Mouse (Mus musculus) myocyte (in vitro differentiated cells): ENCODE results near the gene Cpn2. TPM values are rescaled to one million over a fixed set of nuclear protein-coding genes. Genes with fewer than 3 reads are reported as not detected.

Source experiments
- H3K27me3 ChIP-seq: one replicate; pipeline ENCODE4 v1.6.1; 2011; ENCODE audit not compliant: control insufficient read depth, insufficient read depth, insufficient read length
- H3K36me3 ChIP-seq: one replicate; pipeline ENCODE4 v1.6.1; 2011; ENCODE audit not compliant: control insufficient read depth, insufficient read depth
- H3K4me2 ChIP-seq: one replicate; pipeline ENCODE4 v1.6.1; 2011; ENCODE audit warnings: low read depth, control low read depth
- H3K4me3 ChIP-seq: one replicate; pipeline ENCODE4 v1.5.1; 2011; ENCODE audit warnings: mild to moderate bottlenecking, control low read depth, moderate library complexity
- H3K79me2 ChIP-seq: one replicate; pipeline ENCODE4 v1.6.1; 2011; ENCODE audit not compliant: control insufficient read depth, insufficient read depth
- H3ac ChIP-seq: one replicate; pipeline ENCODE4 v1.6.1; 2011; ENCODE audit not compliant: control insufficient read depth, insufficient read length
- CEBPB ChIP-seq: IDR thresholded peaks from 2 replicates; pipeline ENCODE4 v1.6.1; 2011; ENCODE audit warnings: mild to moderate bottlenecking, moderate library complexity; ENCODE audit not compliant: poor library complexity, insufficient read depth, severe bottlenecking
- E2F4 ChIP-seq: IDR thresholded peaks from one replicate; pipeline ENCODE4 v1.6.1; 2011; ENCODE audit warnings: mild to moderate bottlenecking, control low read depth, moderate library complexity; ENCODE audit not compliant: insufficient read depth
- MAX ChIP-seq: IDR thresholded peaks from one replicate; pipeline ENCODE4 v1.6.1; 2011; ENCODE audit warnings: low read depth, mild to moderate bottlenecking, control low read depth
- MYOD1 ChIP-seq, 3 experiments: IDR thresholded peaks; one replicate each; pipeline ENCODE4 v1.6.1; 2011; ENCODE audit warnings: control low read depth in 2 of 3, low read depth in 2 of 3, mild to moderate bottlenecking in 2 of 3, moderate library complexity in 1 of 3; ENCODE audit not compliant: insufficient read length in 2 of 3, control insufficient read depth in 1 of 3
- MYOG ChIP-seq, 3 experiments: IDR thresholded peaks; one replicate each; pipeline ENCODE4 v1.6.1; 2011; ENCODE audit warnings: control low read depth in 2 of 3, low read depth in 2 of 3, mild to moderate bottlenecking in 2 of 3; ENCODE audit not compliant: insufficient read length in 2 of 3, control insufficient read depth in 1 of 3, insufficient read depth in 1 of 3
- POLR2A ChIP-seq: IDR thresholded peaks from one replicate; pipeline ENCODE4 v1.6.1; 2011; ENCODE audit warnings: low read depth, mild to moderate bottlenecking, control low read depth, moderate library complexity; ENCODE audit not compliant: insufficient read length
- POLR2AphosphoS2 ChIP-seq: IDR thresholded peaks from one replicate; pipeline ENCODE4 v1.6.1; 2011; ENCODE audit warnings: low read depth, control low read depth; ENCODE audit not compliant: insufficient read length
- REST ChIP-seq: IDR thresholded peaks from one replicate; pipeline ENCODE4 v1.6.1; 2011; ENCODE audit warnings: mild to moderate bottlenecking, control low read depth, moderate library complexity; ENCODE audit not compliant: insufficient read depth, insufficient read length
- SRF ChIP-seq: IDR thresholded peaks from one replicate; pipeline ENCODE4 v1.6.1; 2011; ENCODE audit warnings: low read depth; ENCODE audit not compliant: control insufficient read depth, insufficient read length
- TCF12 ChIP-seq: IDR thresholded peaks from one replicate; pipeline ENCODE4 v1.6.1; 2011; ENCODE audit warnings: mild to moderate bottlenecking, control low read depth; ENCODE audit not compliant: poor library complexity, insufficient read depth, severe bottlenecking
- TCF3 ChIP-seq: IDR thresholded peaks from one replicate; pipeline ENCODE4 v1.6.1; 2011; ENCODE audit warnings: low read depth, control low read depth; ENCODE audit not compliant: insufficient read length
- USF1 ChIP-seq: IDR thresholded peaks from one replicate; pipeline ENCODE4 v1.6.1; 2011; ENCODE audit warnings: low read depth, mild to moderate bottlenecking, control low read depth, moderate library complexity
- polyA plus RNA-seq: library from polyadenylated mRNA; unstranded; fragments of >200 nt; fragmentation: generic; extraction: Trizol; gene quantifications from one replicate; pipeline ENCODE4 v1.2.1, GENCODE M21; 2012; ENCODE audit warnings: missing spikeins

Gene Cpn2
- polyA plus RNA-seq, 1 experiment = not detected

DNA sequence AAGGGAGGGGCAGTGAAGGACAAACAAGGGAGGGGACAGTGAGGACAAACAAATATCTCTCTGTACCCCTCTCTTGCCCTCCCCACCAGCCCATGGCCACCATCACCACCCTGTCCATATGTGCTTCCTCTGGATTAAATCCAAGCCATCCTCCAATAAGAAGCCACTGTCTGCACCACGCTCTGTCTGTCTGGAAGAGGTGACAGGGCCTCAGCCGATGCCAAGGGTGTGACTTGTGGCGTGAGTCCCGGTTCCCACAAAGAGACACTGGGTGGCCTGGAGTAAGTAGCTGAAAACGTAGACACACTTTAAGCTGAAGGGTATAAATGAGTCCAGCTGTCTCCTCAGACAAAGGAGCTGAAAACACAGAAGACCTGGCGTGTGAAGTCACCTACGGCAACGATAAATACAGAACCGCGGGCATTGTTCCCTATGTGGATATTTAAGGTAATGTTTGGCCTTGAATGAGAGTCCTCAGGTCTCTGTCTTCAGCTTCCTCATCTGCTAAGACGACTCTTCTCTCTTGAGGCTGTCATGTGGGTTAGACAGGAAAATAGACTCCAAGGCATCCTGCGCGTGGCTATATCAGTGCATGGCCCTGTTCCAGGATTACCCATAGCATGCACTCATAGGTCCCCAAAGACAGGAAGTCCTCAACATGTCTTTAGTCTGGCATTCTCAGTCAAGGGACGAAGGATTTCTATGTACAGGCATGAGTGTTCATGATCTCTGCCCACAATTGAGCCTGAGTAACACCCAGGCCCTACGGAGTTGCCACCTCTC, 8.4 kb upstream of the Cpn2 start:
- no peaks in the 10 kb centered on the region for H3K36me3 ChIP-seq
- no peak for TF ChIP-seq USF1
- TF ChIP-seq MAX = no peak
- no peak for TF ChIP-seq POLR2AphosphoS2
- TF ChIP-seq REST = no peak
- no peak for TF ChIP-seq TCF12
- TF ChIP-seq E2F4 = no peak
- TF ChIP-seq CEBPB = no peak
- TF ChIP-seq MYOG (IDR thresholded peaks at IDR 0.05; ENCODE audit: control insufficient read depth in 1 of 3, insufficient read depth in 1 of 3, insufficient read length in 2 of 3, low read depth in 2 of 3) = no peak
- no peaks in the 10 kb centered on the region for H3K79me2 ChIP-seq
- H3K4me2 ChIP-seq = no peak overlapping the region
- H3K27me3 ChIP-seq = no peaks in the 10 kb centered on the region
- no peak overlapping the region for H3K4me3 ChIP-seq
- no peak overlapping the region for H3ac ChIP-seq

DNA sequence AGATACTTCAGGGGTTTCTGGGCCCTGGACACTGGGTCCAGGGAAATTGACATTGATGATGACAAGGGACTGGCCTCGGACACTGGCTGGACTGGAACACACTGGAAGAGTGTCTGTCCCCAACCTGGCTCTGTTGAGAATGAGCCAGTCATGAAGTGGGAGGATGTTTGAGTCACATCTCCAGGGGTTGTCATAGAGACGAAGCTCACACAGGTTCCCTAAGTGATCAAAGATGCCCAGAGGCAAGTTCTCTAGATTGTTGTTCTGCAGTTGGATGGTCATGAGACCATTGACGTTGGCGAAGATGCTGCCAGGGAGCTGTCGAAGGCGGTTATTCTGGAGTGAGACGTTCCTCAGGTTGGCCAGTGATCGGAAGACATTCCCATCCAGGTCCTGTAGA, 5.8 kb upstream of the Cpn2 start:
- no peaks in the 10 kb centered on the region for H3K79me2 ChIP-seq
- no peaks in the 10 kb centered on the region for H3K36me3 ChIP-seq
- H3K27me3 ChIP-seq = no peaks in the 10 kb centered on the region
- no peak overlapping the region for H3K4me2 ChIP-seq
- H3K4me3 ChIP-seq = no peak overlapping the region
- TF ChIP-seq TCF3 (no peak), MYOG (IDR thresholded peaks at IDR 0.05; ENCODE audit: control insufficient read depth in 1 of 3, insufficient read depth in 1 of 3, insufficient read length in 2 of 3, low read depth in 2 of 3) (no peak), TCF12 (no peak), MAX (no peak), POLR2AphosphoS2 (no peak), USF1 (no peak), MYOD1 (IDR thresholded peaks at IDR 0.05; ENCODE audit: control insufficient read depth in 1 of 3, insufficient read length in 2 of 3, low read depth in 2 of 3) (no peak), SRF (no peak), REST (no peak), E2F4 (no peak), CEBPB (no peak), POLR2A (no peak)
- H3ac ChIP-seq = no peak overlapping the region

DNA sequence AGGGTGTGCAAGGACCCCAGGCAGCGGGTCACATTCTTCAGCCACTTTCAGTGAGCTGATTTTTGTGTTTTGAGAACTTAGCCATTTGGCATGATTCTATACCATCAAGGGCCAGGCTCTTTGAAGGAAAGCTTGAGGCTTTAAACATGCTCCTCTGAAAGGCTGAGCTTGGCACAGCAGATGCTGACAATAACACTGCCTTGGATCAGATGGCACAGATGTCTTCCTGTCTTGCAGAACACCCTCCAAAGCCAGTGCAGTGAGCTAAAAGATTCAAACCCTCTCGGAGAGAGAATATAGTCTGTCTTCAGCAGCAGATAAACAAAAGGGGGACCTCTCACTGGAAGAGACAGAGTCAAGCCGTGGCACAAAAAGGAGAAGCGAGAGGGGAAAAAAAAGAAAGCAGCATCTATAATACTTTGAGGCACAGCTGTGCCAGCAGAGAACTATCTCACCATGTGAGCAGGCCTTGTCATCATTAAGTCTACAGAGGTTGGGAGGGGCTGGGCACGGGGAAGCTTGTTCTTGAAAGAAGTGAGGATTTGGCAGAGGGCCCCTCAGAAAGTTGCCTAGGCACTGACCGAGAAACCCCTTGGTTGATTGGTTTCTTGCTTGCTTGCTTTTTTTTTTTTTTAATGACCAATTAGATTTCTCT, 4.8 kb upstream of the Cpn2 start:
- no peak for TF ChIP-seq REST
- no peak for TF ChIP-seq USF1
- TF ChIP-seq MYOD1 (IDR thresholded peaks at IDR 0.05; ENCODE audit: control insufficient read depth in 1 of 3, insufficient read length in 2 of 3, low read depth in 2 of 3) = no peak
- TF ChIP-seq TCF12 = no peak
- TF ChIP-seq TCF3 = no peak
- TF ChIP-seq E2F4 = no peak
- no peak for TF ChIP-seq MAX
- no peak for TF ChIP-seq MYOG (IDR thresholded peaks at IDR 0.05; ENCODE audit: control insufficient read depth in 1 of 3, insufficient read depth in 1 of 3, insufficient read length in 2 of 3, low read depth in 2 of 3)
- no peak for TF ChIP-seq SRF
- TF ChIP-seq CEBPB = no peak
- no peak for TF ChIP-seq POLR2AphosphoS2
- TF ChIP-seq POLR2A = no peak
- no peaks in the 10 kb centered on the region for H3K79me2 ChIP-seq
- H3K27me3 ChIP-seq = no peaks in the 10 kb centered on the region
- H3K4me3 ChIP-seq = no peak overlapping the region
- no peak overlapping the region for H3K4me2 ChIP-seq
- H3K36me3 ChIP-seq = no peaks in the 10 kb centered on the region
- H3ac ChIP-seq = no peak overlapping the region

GRCm38 (mm10) chr16:30271223-30271761, 4.0 kb upstream of the Cpn2 start:
- no peak overlapping the region for H3K4me2 ChIP-seq
- TF ChIP-seq SRF (peak; percentile 46), USF1 (no peak), TCF3 (no peak), E2F4 (no peak), REST (no peak)
- H3K4me3 ChIP-seq = no peak overlapping the region
- no peak overlapping the region for H3ac ChIP-seq
- no peaks in the 10 kb centered on the region for H3K36me3 ChIP-seq
- no peaks in the 10 kb centered on the region for H3K79me2 ChIP-seq
- H3K27me3 ChIP-seq = no peaks in the 10 kb centered on the region
